Mouse (Mus musculus): ENCODE measurements around the gene Duox1. TPM values are rescaled to one million over a fixed set of nuclear protein-coding genes. Genes with fewer than 3 reads are reported as not detected.

The Duox1 gene
- not detected for polyA plus RNA-seq (2014; fragmentation: Illumina TruSeq; extraction: RNeasy Lipid Tissue Mini Kit (QIAGEN cat#74804))

DNA sequence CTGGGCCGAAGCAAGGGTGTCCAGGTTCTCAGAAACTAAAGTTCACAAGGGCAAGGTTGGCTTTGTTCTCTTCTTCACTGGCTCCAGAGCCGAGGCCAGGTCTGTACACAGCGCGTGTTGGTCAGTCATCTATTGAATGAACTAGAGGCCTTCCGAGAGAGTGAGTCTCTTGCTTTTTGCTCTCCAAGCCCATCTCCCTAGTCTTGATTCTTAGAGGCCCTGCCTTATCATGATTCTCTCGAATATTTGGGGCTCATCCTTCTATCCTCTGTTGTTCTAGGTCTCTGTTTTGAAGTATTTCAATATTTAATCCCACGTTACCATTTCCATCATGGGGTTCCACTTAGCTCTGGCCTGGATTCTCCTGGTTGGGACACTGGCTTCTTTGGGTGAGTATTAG, at the start of gene Duox1:
TSS of gene Duox1 (plus strand) at position 301 of the 400 bp plus-strand sequence.

DNA sequence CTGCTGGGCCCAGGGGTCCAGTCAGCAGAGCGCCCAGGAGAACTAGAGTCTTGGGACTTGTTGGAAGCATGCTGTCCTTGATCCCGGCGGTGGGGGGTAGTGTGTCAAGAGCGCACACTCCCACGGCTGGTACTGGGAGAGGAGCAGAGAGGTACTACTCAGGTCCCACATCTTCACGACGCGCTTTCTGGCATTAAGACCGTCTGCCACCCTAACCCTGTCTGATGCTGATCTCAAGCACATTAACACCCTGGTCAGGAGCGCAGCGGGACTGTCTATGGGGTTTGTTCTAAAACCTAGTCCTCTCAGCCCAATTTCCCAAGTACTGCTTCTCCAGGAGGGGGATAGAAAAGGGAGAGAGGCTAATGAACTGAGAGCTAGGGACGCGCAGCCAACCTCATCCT, 17.4 kb upstream of the Duox1 start, which contains the start of gene Duox2:
TSS of gene Duox2 (minus strand) at position 354 of the 404 bp plus-strand sequence.

DNA sequence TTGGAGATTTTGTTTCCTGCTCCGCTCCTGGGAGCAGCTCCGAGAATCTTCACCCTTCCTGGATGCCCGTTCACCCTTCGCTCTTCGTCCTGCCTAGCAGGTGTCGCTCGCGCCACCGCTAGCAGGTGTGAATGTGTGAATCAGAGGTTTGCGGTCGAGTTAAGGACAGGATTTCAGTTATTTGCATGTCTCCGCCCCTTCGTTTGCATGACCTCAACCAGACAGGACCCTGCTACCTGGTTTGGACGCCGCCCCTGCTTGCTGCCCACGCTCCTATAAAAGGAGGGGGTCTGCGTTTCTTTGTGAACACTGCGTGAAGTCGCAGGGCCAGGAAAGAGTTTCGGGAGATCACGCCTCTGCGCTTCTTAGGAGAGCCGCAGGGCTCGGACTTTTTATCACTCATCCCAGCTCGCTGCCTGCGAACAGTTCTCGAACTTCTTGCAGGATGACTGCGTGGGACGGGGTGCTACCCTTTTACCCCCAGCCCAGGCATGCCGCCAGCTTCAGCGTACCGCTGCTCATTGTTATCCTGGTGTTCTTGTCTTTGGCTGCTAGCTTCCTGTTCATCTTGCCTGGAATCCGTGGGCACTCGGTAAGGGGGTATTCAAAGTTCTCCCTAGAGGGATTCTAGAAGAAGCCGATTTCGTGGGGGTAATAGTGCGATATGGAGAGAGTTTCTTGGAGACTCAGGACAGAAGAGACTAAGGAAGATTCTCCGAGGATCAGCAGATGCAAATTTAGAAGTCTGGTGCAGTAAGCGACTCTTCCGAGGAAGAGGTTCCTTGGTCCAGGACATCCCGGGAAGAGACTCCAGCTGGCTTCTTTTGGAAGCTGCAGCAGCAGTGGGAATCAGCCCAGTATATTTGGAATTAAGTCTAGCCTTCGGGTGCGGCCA, 16.6 kb upstream of the Duox1 start, which contains the start of gene Duoxa2:
TSS of gene Duoxa2 (plus strand) at position 305 of the 895 bp plus-strand sequence.

DNA sequence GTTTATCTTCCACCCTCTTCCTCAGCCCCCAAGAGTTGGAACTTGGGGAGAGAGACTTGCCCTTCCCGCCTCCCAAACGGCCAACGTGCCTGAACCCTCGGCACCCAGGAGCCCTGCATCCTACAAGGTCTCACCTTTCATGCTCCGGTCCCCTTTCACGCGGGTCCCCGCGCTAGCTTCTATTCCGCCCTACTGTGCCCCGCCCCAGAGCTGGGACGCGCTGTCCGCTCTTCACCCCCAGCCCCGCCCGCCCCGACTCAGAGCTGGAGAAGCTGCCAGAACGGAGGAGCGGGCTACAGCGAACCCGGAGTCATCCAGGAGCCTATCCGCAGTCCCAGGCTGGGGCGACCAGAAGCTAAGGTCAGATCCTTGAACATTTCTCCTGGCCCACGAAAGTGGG, 1.9 kb upstream of the Duox1 start, which contains the start of gene Duoxa1:
TSS of gene Duoxa1 (minus strand) at position 195 of the 400 bp plus-strand sequence.

DNA sequence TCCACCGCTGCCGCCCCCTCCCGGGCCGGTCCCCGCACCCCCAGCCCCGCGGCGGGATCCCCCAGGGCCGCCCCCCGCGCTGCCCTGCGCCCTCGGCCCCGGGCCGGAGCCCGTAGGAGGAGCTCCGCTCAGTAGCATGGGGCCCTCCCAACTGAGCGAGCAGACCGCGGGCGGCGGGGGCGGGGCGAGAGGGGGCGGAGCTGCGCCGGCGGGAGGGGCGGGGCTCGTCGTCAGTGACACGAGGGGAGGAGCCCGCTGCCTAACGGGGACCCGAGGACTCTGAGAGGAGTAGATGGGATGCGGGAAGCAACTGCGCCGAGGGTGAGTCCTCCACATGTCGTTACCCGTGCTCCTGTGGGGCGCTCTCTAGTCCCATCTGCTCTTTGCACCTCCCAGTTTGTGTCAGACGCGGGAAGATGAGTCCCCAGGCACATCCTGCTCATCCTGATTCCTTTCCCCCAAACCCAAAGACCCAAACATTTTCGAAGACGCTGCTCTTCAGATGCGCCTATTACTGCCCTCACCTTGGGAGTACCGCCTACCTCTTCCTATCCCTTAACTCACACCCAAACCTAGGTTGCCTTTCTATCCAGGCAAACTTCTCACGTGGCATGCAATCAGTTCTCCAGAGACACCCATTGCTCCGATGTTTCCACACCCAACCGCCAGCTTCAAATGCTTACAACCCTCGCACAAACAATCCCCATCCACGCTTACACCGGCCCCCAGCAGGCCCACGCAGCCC, 53.7 kb downstream of the Duox1 start, which contains the start of gene Shf:
TSS of gene Shf (minus strand) at position 168 of the 745 bp plus-strand sequence.

Other genes with a start within 250 kb of the Duox1 start
- gene Spg11, start 197.3 kb upstream of the Duox1 start, polyA plus RNA-seq (2014; fragmentation: Illumina TruSeq; extraction: RNeasy Lipid Tissue Mini Kit (QIAGEN cat#74804)), result 10.4 TPM
- 2,807 TPM for gene B2m, start 168.0 kb upstream of the Duox1 start, polyA plus RNA-seq (2014; fragmentation: Illumina TruSeq; extraction: RNeasy Lipid Tissue Mini Kit (QIAGEN cat#74804))
- gene Trim69, start 155.0 kb upstream of the Duox1 start, polyA plus RNA-seq (2014; fragmentation: Illumina TruSeq; extraction: RNeasy Lipid Tissue Mini Kit (QIAGEN cat#74804)), result not detected
- 1.0 TPM for gene Patl2, start 129.5 kb upstream of the Duox1 start, polyA plus RNA-seq (2014; fragmentation: Illumina TruSeq; extraction: RNeasy Lipid Tissue Mini Kit (QIAGEN cat#74804))
- not detected for gene Terb2, start 129.4 kb upstream of the Duox1 start, polyA plus RNA-seq (2014; fragmentation: Illumina TruSeq; extraction: RNeasy Lipid Tissue Mini Kit (QIAGEN cat#74804))
- 21.6 TPM for gene Sord, start 80.9 kb upstream of the Duox1 start, polyA plus RNA-seq (2014; fragmentation: Illumina TruSeq; extraction: RNeasy Lipid Tissue Mini Kit (QIAGEN cat#74804))
- gene Duox2, start 17.2 kb upstream of the Duox1 start, polyA plus RNA-seq (2014; fragmentation: Illumina TruSeq; extraction: RNeasy Lipid Tissue Mini Kit (QIAGEN cat#74804)), result 0.20 TPM
- not detected for gene Duoxa2, start 16.8 kb upstream of the Duox1 start, polyA plus RNA-seq (2014; fragmentation: Illumina TruSeq; extraction: RNeasy Lipid Tissue Mini Kit (QIAGEN cat#74804))
- not detected for gene Duoxa1, start 1.9 kb upstream of the Duox1 start, polyA plus RNA-seq (2014; fragmentation: Illumina TruSeq; extraction: RNeasy Lipid Tissue Mini Kit (QIAGEN cat#74804))
- not detected for gene Shf, start 53.5 kb downstream of the Duox1 start, polyA plus RNA-seq (2014; fragmentation: Illumina TruSeq; extraction: RNeasy Lipid Tissue Mini Kit (QIAGEN cat#74804))
- gene Slc28a2, start 110.8 kb downstream of the Duox1 start, polyA plus RNA-seq (2014; fragmentation: Illumina TruSeq; extraction: RNeasy Lipid Tissue Mini Kit (QIAGEN cat#74804)), result 0.51 TPM
- 0.31 TPM for gene Gm14085, start 169.3 kb downstream of the Duox1 start, polyA plus RNA-seq (2014; fragmentation: Illumina TruSeq; extraction: RNeasy Lipid Tissue Mini Kit (QIAGEN cat#74804))